Mouse (Mus musculus) common myeloid progenitor, adult 5-6 weeks (primary cell): ENCODE measurements around the gene Tnik. TPM values are rescaled to one million over a fixed set of nuclear protein-coding genes. Genes with fewer than 3 reads are reported as not detected.

Source experiments
- ATAC-seq: replicated peaks from 2 replicates; pipeline ENCODE4 v1.8.0; 2016; ENCODE audit warnings: low read depth, mild to moderate bottlenecking, moderate TSS enrichment, inconsistent platforms; ENCODE audit not compliant: poor library complexity, severe bottlenecking
- total RNA-seq: library from RNA; stranded (forward); fragments of 200-1000, 187-1606 nt; gene quantifications from 2 replicates; pipeline ENCODE4 v1.2.3, GENCODE M21; 2017

The Tnik gene
- total RNA-seq, 1 experiment from 2014 or later = 31.4 TPM

DNA sequence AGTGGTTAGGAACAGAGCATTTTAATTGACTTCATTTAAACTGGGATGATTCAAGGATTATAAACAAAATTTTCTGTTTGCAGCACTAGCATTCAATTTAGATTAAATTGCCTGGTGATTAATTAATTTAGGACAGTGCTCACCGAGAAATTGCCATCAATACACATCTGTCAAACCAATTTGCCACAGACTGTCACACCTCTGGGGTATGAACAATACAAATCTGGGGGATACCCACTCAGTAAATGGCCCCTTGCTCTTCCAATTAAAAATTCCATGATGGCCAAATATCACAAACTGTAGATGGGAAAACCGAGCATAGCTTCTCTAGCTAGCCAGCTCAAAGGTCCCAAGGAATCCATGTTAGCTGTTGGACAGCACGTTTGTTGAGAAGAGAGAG, 419.4 kb downstream of the Tnik start:
- ATAC-seq = no peak

DNA sequence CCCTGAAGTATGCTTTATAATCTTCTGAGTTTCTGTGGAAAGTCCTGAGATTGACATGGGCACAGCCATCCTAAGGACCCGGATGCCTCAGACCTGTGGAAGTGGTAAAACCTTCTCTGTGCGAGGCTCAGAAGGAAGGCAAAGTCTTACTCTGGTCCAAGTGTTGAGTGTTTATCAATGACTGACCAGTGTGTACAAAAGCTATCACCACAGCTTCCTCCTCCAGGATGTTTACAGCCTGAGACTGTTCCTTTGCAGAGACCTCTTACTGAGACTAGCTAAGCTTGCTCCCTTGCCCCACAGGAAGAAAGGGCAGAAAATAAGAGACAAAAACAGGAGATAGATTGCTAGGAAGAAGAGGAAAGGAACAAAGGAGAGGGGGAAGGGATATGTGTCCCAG, 422.5 kb downstream of the Tnik start:
- ATAC-seq = no peak

DNA sequence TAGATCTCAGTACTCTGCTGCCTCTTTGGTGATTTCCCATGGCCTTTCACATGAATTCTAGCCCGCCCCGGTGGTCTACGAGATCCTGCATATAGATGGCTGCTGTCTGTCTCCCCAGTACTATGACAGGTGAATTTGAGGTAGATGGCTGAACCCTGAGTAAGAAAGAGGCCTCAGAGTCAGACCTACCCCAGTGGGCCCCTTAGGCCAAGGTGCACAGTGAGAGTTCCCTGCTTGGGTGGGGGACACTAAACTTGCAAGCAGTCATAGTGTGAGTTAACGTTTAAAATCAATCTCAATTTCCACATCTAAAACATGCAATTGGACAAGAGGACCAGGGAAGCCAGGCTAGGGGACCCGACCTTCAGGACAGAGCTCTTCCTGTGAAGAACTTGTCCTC, 431.8 kb downstream of the Tnik start:
- no peak for ATAC-seq

DNA sequence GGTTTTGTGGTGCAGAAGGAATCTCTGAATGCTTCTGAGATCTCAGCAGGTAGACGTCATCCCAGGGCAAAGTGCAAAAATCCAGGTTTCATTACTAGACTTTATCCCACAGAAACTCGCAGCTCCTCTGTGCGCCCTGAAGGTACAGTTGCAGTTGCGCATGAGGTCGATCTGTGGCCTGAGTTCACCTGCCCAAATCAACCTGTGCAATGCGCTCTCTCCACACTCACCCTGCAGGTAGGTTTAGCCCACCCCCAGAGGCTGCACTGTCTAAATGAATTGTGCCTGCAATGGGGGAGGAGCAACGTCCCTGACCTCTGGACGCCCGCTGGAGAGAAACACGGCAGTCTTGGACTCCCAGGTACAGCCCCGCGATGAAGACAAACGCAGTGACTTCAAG, 432.6 kb downstream of the Tnik start:
- no peak for ATAC-seq

DNA sequence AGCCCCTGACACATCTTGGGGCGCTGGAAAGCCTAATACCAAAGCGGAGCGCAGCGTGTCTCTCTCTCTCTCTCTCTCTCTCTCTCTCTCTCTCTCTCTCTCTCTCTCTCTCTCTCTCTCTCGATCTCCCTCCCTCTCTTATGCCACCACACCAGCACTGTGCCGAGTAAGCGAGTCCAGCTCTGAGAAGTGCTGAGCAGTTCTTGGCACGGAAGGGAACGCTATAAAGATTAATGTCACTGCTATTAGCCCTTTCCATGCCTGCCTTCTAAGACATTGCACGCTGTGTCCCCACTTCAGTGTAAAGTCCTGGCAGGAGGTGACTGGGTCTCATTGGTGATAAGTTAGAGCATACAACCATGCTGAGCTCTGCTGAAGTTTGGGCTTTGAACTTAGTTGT, 433.1 kb downstream of the Tnik start:
- ATAC-seq = no peak

DNA sequence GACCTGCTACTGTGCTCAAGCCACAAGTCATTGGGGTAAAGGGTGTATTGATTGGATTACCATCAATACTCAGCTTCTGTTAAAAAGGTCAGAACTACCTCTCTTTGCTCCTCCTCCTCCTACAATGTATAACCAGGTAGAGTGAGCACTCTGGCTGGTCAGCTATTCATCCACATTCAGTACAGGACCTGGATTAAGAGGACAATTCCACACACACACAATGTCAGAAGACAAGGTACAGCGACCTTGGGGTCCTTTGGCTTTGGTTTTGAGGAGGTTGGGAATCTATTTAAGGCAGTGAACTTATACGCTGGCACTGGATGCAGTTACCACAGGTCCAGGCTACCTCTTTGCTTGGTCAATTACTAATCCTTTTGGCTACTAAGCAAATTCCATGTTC, 434.8 kb downstream of the Tnik start, which contains the start of gene Slc2a2:
Gene Slc2a2, plus strand, starts transcription at position 107 of the 400 bp plus-strand sequence.
- ATAC-seq = no peak

DNA sequence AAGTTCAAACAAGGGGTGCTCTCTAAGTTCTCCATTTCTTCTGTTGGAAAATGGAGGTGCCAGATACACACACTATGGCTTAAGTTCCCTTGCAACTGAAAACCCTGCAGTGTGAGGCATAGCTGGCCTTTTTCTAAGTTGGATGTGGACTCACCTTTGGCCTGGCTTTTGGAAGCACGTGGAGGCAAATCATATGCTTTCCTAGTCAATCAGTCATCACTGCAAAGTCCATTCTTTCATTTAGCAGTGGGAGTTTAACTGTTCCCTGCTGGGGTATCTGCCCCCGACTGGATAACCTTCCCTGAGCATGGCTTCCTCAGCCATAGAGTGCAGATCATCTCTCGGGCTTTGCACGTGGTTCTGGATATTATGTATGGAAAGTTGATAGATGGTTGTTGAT, 436.6 kb downstream of the Tnik start:
- no peak for ATAC-seq

DNA sequence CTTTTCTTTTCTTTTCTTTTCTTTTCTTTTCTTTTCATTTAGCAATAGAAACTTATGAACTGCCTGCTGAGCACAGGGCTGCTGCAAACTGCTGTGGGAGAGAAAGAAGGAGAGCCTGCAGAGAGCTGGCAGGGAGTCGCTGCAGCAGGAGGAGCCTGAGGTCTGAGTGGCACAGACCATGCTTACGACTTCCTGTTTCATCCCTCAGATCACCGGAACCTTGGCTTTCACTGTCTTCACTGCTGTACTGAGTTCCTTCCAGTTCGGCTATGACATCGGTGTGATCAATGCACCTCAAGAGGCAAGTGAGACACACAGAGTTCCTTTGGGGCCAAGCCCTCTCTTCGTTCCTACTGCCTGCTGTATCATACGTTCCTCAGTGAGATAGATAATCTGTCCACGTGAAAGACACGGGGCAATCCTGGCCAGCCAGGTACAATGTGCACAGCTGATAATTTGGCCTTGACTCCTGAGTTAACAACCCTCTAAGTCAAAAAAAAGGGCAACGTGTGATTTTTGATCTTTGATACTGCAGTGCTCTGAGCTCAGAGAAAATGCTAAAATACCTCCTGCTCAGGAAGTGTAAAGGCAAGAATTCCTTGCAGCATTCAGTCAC, 442.6 kb downstream of the Tnik start:
- peak; percentile 82 for ATAC-seq

DNA sequence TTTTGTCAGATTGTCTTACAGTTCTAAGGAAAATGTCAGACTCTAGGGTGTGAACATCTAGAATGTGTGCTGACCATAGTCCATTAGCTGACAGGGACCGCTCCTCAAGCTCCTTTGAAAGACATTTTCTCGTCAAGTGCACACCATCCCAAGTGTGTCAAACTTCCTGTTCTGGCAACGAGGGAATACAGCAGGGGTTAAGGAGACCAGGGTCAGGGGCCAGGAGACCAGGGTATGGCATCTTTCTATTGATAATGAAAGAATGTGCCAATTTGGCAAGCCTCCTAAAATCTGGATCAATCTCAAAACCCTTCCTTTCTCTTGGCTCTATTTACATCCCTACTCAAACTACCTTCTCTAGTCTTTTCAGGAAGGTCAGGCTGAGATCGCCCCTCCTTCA, 443.7 kb downstream of the Tnik start:
- no peak for ATAC-seq

DNA sequence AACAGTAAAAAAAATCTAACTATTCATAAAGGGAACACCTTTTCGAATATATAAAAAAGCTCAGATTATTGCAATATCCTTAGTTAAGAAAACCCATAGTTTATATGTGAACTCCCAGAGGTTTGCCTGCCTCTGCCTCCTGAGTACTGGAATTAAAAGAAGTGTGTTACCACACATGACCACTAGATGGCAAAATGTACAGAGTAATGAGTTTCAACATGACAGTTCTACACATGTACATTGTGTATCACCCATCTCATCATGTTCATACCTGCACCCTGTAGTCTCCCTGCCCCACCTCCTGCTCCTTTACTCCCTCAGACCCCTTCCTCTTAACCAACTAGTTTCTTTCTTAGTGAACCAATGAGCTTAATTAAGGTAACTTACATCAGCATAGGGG, 446.7 kb downstream of the Tnik start:
- ATAC-seq = 0 out of 2 replicates have a peak, but pooled peaks have one; percentile 29

DNA sequence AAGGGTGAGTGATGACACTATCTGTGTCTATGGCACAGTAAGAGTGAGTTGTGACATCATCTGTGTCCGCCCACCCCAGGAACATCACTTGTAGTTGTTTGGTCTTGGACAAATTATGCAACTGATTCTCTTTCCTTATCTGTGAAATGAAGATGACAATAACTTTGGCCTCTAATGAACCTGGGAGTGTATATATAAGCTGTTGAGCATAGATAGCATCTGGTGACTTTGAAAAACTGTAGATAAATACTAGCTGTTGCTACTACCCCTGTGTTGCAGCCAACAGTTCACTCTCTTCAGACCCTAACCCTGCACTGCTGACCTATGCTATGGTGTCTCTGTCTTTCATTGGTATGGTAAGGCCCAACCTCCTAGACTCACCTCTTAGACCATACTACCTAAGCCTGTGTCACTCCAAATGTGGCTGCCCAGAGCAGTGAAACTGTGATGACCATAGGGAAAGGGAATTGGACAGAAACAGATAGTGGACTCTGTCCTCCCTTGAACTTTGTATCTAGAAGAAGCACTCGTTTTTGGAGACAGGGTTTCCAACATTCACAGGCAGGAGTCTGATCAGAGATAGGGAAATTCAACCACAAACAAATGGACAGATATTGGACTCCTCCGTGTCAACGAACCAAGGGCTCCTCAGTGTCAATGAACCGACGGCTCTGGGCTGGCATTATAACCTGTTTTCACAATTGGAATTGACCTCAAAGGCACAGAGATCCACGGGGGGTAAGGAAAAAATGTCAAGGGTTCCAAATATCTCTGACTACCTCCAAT, 451.1 kb downstream of the Tnik start:
- ATAC-seq = no peak

DNA sequence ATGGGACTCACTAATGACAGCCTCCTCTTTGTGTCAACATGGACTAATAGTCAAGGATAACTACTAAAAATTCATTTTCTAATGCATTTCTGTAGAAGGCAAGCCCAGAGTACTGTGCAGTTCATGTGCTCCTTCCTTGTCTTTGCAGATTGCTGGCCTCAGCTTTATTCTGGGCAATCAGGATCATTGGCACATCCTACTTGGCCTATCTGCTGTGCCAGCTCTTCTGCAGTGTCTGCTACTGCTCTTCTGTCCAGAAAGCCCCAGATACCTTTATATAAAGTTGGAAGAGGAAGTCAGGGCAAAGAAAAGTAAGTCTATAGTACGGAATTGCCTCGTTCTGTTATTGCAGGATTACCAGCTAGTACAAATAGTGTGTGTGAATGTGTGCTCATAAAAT, 455.5 kb downstream of the Tnik start:
- ATAC-seq = no peak

DNA sequence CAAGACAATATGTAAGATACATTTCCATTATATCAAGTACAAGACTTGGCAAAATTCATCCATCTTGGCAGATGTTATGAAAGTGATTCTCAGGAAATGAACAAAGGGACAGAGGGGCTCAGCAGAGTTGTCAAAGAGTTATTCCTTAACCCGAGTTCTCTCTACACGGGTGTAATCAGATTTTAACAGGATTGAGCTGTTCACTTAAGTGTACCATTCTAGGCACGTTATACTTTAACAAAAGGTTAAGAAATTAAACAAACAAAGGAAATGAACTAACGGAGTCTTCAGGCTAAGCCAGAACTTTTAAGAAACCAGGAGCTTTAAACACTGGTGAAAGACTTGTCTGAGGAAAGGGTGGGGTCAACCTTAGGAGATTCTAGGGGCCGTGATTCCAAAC, 458.2 kb downstream of the Tnik start:
- no peak for ATAC-seq

DNA sequence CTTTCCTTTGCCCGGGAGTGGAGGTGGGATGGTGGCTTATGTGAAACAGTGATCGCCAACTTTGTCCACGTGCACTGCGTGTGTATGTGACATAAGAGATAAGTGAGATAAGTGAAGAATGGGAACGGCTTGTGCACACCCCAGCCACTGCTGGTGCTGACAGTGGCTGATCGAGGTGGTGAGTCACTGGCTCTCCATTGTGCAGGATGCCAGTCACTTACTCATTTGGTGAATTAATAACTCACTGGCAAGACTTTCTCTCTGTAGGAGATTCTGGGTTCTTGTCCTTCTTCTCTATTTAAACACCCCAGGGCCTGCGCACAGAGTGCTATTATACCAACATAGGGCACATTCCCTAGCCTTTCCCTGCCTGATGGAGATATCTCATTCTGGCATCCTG, 458.8 kb downstream of the Tnik start:
- no peak for ATAC-seq

DNA sequence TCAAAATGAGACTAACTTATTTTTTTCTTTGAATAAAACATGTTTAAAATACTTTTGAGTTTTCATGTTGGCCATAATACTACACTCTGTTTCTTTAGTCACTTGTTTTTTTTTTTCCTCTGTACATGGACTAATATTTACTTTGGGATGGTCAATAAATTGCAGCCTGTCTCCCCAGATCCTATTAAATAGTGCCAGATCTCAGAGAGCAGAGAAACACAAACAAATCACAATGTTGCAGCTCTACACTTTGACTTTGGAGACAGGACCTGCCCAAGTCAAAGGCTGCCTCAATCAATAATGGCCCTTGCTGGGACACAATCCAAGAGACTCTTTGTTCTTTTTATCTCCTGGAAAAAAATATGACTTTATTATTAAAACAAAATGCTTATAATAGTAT, 459.5 kb downstream of the Tnik start:
- ATAC-seq = no peak

DNA sequence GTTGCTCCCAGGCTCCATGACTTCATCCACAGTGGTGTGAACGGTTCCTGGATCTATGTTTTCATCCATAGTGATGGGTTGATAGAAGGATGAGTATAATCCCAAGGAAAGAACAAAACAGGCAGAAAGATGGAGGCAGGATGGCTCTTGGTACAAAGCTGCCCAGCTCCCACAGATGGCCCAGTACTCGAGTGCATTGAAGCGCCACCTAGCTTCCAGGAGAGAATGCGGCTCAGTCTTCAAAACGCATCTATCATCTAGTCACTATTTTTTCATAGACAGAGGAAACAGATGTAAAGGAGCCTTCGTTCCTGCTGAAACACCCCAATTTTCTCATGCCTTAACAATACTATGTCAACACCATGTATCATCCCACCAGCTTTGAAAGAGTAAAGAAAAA, 460.5 kb downstream of the Tnik start:
- 0 out of 2 replicates have a peak, but pooled peaks have one; percentile 32 for ATAC-seq

DNA sequence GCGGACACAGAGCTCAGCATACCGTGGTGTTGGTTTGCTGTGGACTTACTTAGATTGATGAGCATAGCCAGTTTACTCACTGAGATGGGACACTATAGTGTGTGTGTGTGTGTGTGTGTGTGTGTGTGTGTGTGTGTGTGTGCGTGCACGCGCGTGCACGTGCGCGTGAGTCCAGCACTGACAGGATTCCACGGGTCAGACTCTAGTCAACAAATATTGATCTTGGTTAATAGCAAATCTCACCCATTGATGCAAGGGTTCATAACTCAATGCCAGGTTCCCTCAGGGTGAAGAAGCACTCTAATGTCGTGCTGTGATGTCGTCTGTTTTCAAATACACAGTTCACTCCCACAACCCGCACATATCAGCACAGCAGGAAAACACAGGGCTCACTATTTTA, 462.2 kb downstream of the Tnik start:
- ATAC-seq = no peak
